Mouse (Mus musculus): ENCODE data around the gene Cbfa2t2.

Cbfa2t2 gene

GRCm38 (mm10) chr2:154543567-154544347 lies 107.5 kb downstream of the Cbfa2t2 start:
- DNase-seq = peak; percentile 86

- DNase-seq = no peak
These were observed 110.4 kb downstream of the Cbfa2t2 start, which contains the start of gene 1700003F12Rik for GRCm38 (mm10) chr2:154546711-154547110. TSS of gene 1700003F12Rik (plus strand) at chr2:154547085.

DNA sequence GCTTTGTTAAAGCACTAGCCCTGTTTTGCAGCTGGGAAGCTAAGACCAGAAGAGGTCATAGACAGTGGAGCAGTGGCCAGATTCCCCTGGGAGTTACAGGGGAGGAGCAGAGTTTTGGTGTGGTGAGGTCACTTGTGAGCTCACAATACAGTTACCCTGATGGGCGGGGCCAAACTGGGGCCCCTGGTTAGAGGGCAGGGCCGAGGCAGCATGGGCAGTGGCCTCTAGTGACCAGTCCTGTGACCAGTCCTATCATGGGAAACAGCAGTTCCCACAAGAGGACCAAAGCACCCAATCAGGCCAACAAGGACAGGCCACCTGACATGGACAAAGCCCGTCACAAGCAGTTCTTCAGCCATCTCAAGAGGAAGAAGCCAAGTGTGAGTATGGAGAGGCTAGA lies 112.4 kb downstream of the Cbfa2t2 start:
- DNase-seq = peak; percentile 46

- DNase-seq = no peak
These were observed 113.0 kb downstream of the Cbfa2t2 start for GRCm38 (mm10) chr2:154549127-154549885.

DNA sequence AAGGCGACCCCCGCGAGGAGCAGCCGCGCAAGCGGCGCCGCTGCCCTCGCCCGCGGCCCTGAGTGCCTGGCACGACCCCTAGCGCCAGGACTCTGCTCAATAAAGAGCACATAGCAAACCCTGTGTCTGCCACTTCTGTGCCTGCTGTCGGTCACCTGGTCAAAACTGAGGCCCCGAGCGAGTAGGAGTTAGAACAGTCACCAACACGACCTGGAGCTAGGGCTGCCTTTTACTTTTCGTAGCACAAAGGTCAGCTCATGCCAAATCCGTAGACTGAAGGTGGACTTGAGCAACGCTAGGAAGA lies 113.6 kb downstream of the Cbfa2t2 start:
- DNase-seq = no peak

DNA sequence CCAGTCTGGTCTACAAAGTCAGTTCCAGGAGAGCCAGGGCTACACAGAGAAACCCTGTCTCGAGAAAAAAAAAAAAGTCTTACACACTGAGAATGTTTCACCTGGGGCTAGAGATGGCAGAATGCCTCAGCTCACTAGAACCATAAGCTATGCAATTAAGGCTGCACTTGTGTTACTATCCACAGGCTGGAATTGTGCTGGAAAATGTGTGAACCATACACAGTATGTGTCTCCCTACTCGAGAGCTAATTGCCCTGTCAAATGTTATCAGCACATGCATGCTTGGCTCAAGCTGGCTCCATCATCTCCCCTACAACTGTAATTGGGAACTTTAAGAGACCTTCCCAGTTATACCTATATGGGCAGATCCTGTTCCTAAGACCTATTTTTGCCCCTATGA lies 114.7 kb downstream of the Cbfa2t2 start:
- no peak for DNase-seq

GRCm38 (mm10) chr2:154551476-154551875 lies 115.2 kb downstream of the Cbfa2t2 start, which contains the start of gene Actl10:
TSS of gene Actl10 (plus strand) at chr2:154551776.
- no peak for DNase-seq

DNA sequence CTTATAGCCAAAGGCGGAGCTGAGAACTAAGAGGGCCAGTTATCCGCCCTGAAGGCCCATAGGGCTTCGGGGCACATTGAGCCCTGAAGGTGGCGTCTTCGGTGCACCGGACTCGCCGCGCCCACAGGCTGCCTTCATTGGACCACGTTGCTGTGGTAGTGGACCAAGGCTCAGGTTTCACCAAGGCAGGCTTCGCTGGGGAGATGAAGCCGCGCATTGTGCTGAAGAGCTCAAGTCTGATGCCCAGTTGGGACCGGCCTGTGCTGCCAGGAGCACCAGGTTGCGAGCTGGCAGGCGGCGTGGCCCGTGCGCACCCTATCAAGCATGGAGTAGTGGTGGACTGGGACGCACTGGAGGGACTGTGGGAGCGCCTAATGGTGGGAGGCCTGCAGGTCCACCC lies 115.6 kb downstream of the Cbfa2t2 start:
- DNase-seq = no peak

GRCm38 (mm10) chr2:154552424-154552907 lies 116.2 kb downstream of the Cbfa2t2 start:
- DNase-seq = peak; percentile 71

DNA sequence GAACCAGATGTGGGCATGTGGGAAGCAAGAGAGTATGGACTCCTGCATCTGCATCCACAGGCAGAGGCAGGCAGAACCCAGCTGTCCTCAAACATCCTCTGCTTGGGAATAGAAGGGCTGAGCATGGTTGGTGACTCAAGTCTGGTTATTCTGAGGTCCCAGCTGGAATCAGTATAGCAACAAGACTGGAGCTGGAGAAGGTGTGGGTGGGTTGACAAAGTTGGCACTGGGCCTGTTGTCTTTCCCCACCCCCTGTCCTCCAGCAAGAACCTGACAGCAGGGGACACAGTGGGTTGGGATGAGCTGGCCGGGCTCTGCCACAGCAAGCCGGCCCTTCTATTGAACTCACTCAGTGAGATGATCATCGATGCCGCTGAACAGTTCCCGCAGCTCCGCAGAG lies 119.0 kb downstream of the Cbfa2t2 start:
- DNase-seq = peak; percentile 49

- no peak for DNase-seq
These were observed 121.0 kb downstream of the Cbfa2t2 start for GRCm38 (mm10) chr2:154557184-154557832.

DNA sequence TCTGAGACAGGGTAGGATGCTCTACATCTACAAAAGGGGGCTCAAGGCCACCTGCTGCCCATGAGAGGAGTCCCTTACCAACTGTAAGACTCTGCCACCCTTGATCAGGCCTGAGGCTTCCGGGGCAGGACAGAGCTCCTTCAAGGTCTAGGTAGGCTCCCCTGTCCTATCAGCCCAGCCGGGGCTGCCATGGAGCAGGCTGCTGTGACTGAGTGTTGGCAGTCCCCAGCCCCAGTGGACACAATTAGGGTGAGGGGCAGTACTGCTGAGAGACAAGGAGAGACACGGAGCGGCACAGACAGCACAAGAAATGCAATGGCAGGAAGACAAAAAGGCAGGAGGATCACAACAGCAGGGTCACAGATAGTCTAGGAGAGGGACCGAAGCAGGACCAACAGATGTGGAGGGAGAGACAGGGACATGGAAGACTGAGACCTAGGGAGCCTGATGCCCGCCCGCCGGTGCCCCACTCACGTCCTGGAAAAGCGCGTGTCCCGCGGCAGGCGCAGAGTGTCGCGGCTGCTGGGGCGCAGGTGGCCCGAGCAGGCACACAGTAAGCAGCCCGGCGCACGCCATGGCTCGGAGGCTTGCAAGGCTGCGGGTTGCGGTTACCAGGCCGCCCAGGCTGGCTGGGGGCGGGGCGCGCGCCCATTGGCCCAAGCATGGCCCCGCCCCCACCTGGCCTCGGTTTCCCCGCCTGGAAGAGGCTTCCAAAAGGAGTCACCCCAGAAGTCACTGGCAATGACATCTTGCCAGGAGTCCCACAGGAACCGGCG lies 122.2 kb downstream of the Cbfa2t2 start, which contains the start of gene Necab3:
Necab3 (minus strand) TSS at position 627 of the 776 bp plus-strand sequence.
- DNase-seq = no peak

DNA sequence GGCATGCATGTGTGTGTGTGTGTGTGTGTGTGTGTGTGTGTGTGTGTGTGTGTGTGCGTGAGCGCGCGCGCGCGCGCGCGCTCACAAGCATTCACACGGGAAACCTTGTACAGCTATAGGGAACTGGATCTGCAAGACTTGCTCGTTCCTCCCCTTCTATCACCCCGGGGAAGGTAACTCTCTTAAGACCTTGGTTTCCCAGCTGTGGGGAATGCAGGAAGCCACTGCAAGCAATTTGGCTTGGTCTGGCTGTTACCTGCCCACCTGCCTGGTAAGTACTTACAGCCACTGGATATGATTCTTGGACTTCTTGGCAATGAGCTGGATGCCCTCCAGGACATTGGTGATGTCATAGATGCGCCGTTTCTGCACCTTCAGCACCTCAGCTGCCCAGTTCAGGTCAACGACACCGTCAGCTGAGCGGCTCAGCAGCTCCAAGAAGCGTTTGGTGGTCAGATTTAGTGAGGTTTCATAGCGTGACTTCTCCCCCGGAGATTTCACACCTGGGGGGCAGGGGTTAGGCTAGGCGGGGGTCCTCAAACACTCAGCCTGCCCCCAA lies 127.4 kb downstream of the Cbfa2t2 start:
- no peak for DNase-seq

DNA sequence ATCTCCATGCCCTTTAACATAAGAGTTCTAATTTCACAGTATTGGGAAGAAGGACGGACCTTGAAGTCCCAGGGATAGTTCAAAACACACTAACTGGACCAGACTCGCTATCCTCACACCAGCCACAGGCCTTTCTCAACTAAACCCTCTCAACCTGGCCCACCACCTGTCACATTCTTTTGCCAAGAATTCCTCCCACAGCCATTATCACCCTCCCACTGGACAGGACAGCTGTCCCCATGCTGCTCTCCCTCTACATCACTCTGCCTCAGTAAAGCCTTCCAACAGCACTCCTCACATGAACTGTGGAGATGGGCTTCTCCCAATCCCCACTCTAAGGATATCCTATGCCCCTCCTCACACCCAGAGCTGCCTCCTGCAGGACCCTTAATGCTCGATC lies 129.3 kb downstream of the Cbfa2t2 start:
- no peak for DNase-seq

DNA sequence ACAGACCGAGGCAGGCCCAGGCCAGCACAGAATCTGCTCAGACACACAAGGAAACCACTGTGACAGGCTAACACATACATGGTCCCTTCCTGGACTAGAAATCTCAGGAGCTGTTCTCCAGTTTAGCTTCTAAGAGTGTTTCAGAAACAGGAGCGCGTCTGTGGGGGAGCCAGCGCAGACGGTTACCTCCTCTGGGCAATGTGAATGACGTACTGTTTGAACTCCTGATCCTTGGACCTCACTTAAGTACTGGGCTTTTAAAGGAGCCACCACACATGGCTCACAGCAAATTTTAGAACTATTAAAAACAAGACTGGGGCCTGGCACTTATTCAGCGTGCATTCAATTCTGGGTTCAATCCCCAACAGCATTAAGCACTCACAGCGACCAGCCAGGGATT lies 130.4 kb downstream of the Cbfa2t2 start:
- no peak for DNase-seq

DNA sequence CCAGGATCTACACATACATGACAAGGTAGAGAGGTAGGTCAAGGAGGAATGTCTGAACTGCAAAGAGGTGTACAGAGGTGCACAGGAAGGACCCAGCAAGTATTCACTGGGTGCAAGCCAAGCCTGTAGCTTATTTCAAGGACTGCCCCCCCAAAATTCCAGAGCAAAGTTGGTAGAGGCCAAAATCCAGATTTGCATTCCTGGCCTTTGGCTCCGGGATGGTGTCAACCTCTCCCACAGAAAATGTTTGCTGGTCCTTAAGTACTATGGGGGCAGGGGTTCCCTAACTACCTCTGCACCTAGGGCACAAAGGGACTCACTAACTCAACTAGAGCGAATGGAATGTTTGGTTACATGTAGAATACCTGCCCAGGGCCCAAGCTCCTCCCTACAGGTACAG lies 131.5 kb downstream of the Cbfa2t2 start:
- DNase-seq = no peak

DNA sequence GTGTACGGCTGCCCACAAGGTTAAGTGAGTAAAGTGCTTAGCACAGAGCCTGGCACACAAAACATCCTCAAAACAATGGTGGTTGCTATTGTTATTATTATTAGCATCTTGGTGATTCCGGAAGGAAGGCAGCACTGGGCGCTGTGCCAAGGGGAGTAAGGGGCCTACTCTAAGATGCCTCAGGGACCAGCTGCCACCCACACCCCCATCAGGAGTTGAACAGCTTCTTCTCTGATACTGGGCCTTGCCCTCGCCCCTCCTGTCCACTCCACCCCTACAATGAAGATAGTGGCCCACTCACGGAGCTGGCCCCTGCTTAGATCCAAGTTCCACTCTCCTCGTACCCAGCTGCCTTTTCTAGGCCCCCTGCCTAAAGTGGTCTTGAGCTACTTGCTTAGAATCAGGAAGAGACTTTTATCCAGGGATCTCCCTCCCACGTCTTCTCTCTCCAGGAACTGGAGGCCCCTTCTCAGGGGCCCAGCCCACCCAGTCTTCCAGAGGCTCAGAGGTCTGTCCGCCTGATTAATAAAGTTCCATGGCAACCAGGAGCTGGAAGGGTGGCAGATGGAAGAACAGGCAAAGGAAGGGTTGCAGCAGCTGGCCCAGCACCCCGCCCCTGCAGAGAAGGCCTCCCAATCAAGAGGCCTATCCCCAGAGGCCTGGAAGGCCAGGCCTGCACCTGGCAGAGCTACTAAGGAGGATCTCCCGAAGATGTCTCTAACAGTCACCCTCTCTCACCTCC lies 132.2 kb downstream of the Cbfa2t2 start:
- no peak for DNase-seq

- DNase-seq = no peak
These were observed 132.9 kb downstream of the Cbfa2t2 start for GRCm38 (mm10) chr2:154569071-154569748.

- peak; percentile 91 for DNase-seq
These were observed 133.6 kb downstream of the Cbfa2t2 start, which contains the start of gene E2f1 for GRCm38 (mm10) chr2:154569836-154570286. TSS of gene E2f1 (minus strand) at chr2:154569892.

DNA sequence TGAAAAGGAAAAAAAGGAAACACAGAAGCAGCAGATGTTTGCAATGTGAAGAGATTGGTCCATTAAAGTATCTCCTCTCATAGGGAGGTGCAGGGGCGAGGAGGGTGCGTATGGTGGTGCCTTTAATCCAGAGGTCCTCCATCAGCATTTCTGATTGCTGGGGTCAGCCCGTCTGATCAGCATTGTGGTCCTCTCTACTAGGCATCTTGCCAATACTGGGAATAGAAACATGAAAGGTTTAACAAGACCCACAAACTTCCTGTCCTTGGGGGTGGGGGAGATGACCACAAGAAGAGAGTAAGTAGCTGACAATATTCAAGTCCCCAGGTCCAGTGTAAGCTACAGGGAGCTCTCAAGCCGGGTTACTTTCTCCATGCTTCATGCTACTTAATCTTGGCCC lies 134.4 kb downstream of the Cbfa2t2 start:
- no peak for DNase-seq

DNA sequence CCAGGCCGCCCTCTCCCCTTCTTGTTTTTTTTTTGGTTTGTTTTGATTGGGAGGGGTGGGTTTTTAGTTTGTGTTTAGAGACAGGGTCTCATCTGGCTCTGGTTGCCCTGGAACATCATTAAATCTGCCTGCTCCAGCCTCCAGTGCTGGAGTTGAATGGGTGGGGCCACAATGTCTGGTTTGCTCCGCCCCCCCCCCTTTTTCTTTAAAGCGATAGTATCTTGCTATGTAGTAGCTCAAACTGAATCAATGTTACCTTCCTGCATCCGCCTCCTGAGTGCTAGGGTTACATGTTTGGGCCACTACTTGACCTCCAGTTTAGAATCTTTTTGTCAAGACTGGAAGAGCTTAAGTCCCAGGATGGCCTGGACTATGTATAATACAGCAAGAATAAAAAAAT lies 135.0 kb downstream of the Cbfa2t2 start:
- no peak for DNase-seq
